Mouse (Mus musculus): ENCODE data around the gene Tsr3. TPM values are rescaled to one million over a fixed set of nuclear protein-coding genes. Genes with fewer than 3 reads are reported as not detected.

The Tsr3 gene
- total RNA-seq, 4 experiments from 2014 or later, result 14.2 to 19.1 (median 15.6) TPM

- DNase-seq (ENCODE audit: low spot score in 2 of 2), result no peak
Measured at GRCm38 (mm10) chr17:25243131-25243780, 3.3 kb downstream of the Tsr3 start.

GRCm38 (mm10) chr17:25244239-25244638 is 4.3 kb downstream of the Tsr3 start:
- no peak for DNase-seq (ENCODE audit: low spot score in 2 of 2)

GRCm38 (mm10) chr17:25248033-25248750 is 8.2 kb downstream of the Tsr3 start:
- DNase-seq (ENCODE audit: low spot score in 2 of 2), result no peak

GRCm38 (mm10) chr17:25250181-25250835 is 10.3 kb downstream of the Tsr3 start:
- no peak for DNase-seq (ENCODE audit: low spot score in 2 of 2)

- no peak for DNase-seq (ENCODE audit: low spot score in 2 of 2)
Measured at GRCm38 (mm10) chr17:25252643-25253042, 12.7 kb downstream of the Tsr3 start.

GRCm38 (mm10) chr17:25253760-25254159 is 13.8 kb downstream of the Tsr3 start:
- no peak for DNase-seq (ENCODE audit: low spot score in 2 of 2)

GRCm38 (mm10) chr17:25255110-25255509 is 15.1 kb downstream of the Tsr3 start:
- DNase-seq (ENCODE audit: low spot score in 2 of 2), result no peak

GRCm38 (mm10) chr17:25256140-25256754 is 16.3 kb downstream of the Tsr3 start, which contains the start of gene Baiap3:
Baiap3 (minus strand) TSS chr17:25256364.
- no peak for DNase-seq (ENCODE audit: low spot score in 2 of 2)

- DNase-seq (ENCODE audit: low spot score in 2 of 2), result no peak
Measured at GRCm38 (mm10) chr17:25257804-25258261, 17.9 kb downstream of the Tsr3 start.

- DNase-seq (ENCODE audit: low spot score in 2 of 2), result peak; percentile 54 to 72
Measured at GRCm38 (mm10) chr17:25264453-25264852, 24.5 kb downstream of the Tsr3 start.

- DNase-seq (ENCODE audit: low spot score in 2 of 2), result no peak
Measured at GRCm38 (mm10) chr17:25270795-25271335, 30.9 kb downstream of the Tsr3 start.

- no peak for DNase-seq (ENCODE audit: low spot score in 2 of 2)
Measured at GRCm38 (mm10) chr17:25272326-25272725, 32.4 kb downstream of the Tsr3 start.

- DNase-seq (ENCODE audit: low spot score in 2 of 2), result peak; percentile 88 to 89
Measured at GRCm38 (mm10) chr17:25272951-25273705, 33.2 kb downstream of the Tsr3 start.

GRCm38 (mm10) chr17:25273706-25274501 is 33.9 kb downstream of the Tsr3 start:
- DNase-seq (ENCODE audit: low spot score in 2 of 2), result peak; percentile 93 to 94

- no peak for DNase-seq (ENCODE audit: low spot score in 2 of 2)
Measured at GRCm38 (mm10) chr17:25274571-25275346, 34.8 kb downstream of the Tsr3 start, which contains the start of gene Ube2i. Ube2i (minus strand) TSS chr17:25274622.

- DNase-seq (ENCODE audit: low spot score in 2 of 2), result no peak
Measured at GRCm38 (mm10) chr17:25275833-25276232, 35.9 kb downstream of the Tsr3 start.

- DNase-seq (ENCODE audit: low spot score in 2 of 2), result peak in 1 of 2 experiments; percentile 31
Measured at GRCm38 (mm10) chr17:25282133-25282532, 42.2 kb downstream of the Tsr3 start.

GRCm38 (mm10) chr17:25285033-25285432 is 45.1 kb downstream of the Tsr3 start:
- DNase-seq (ENCODE audit: low spot score in 2 of 2), result peak; percentile 28 to 44

GRCm38 (mm10) chr17:25288842-25289241 is 48.9 kb downstream of the Tsr3 start:
- DNase-seq (ENCODE audit: low spot score in 2 of 2), result no peak
